Mouse (Mus musculus) spleen, adult 2 months (tissue): Measurements from ENCODE around the gene Napa. TPM values are rescaled to one million over a fixed set of nuclear protein-coding genes. Genes with fewer than 3 reads are reported as not detected.
A peak's percentile ranks its signal among the peaks of the same experiment; 100 is the strongest.

ENCODE experiments used
- DNase-seq, 2 experiments: peaks; one replicate each; pipeline versions ENCODE4 v3.0.0 to v3.0.0-alpha.2; 2012 to 2021; ENCODE audit warnings: low spot score in 2 of 2, low read depth in 1 of 2
- H3K27ac ChIP-seq: fragments of 200-500 bp; 2 replicates; pipeline ENCODE4 v1.5.1; 2012; ENCODE audit warnings: low read length, inconsistent platforms; ENCODE audit not compliant: insufficient read depth
- H3K27me3 ChIP-seq: fragments of 200-500 bp; 2 replicates; pipeline ENCODE4 v1.6.1; 2012; ENCODE audit warnings: mild to moderate bottlenecking, moderate library complexity, low read length, inconsistent platforms; ENCODE audit not compliant: control insufficient read depth, insufficient read depth
- H3K36me3 ChIP-seq: fragments of 200-500 bp; 2 replicates; pipeline ENCODE4 v1.6.1; 2012; ENCODE audit warnings: mild to moderate bottlenecking, low read length, inconsistent platforms; ENCODE audit not compliant: control insufficient read depth, insufficient read depth
- H3K4me1 ChIP-seq: fragments of 200-500 bp; 2 replicates; pipeline ENCODE4 v1.6.1; 2011; ENCODE audit warnings: inconsistent platforms; ENCODE audit not compliant: control insufficient read depth, insufficient read depth, insufficient read length
- H3K4me3 ChIP-seq: fragments of 200-500 bp; 2 replicates; pipeline ENCODE4 v1.5.1; 2011; ENCODE audit warnings: mild to moderate bottlenecking, inconsistent platforms; ENCODE audit not compliant: insufficient read depth, insufficient read length; ENCODE audit errors: extremely low read depth
- CTCF ChIP-seq: fragments of 200-500 bp; IDR thresholded peaks from 2 replicates; pipeline ENCODE4 v1.5.1; 2011; ENCODE audit warnings: mild to moderate bottlenecking, inconsistent platforms; ENCODE audit not compliant: insufficient read depth, insufficient read length, insufficient replicate concordance; ENCODE audit errors: extremely low read depth
- POLR2A ChIP-seq: fragments of 200-500 bp; IDR thresholded peaks from 2 replicates; pipeline ENCODE4 v1.6.1; 2011; ENCODE audit warnings: low read depth, low read length, inconsistent platforms
- WGBS: fragments of 180-500 bp; shearing (Covaris S2); methylation state at CpG from one replicate; pipeline ENCODE4 v1.1.7; 2018; 5-methylcytosine and 5-hydroxymethylcytosine counted together
- polyA plus RNA-seq: library from polyadenylated mRNA; depleted of rRNA; stranded (reverse); fragments of >200 nt; gene quantifications from 2 replicates; pipeline ENCODE4 v1.2.3, GENCODE M21; 2012

Gene Napa
- polyA plus RNA-seq, 1 experiment = 150 TPM

DNA sequence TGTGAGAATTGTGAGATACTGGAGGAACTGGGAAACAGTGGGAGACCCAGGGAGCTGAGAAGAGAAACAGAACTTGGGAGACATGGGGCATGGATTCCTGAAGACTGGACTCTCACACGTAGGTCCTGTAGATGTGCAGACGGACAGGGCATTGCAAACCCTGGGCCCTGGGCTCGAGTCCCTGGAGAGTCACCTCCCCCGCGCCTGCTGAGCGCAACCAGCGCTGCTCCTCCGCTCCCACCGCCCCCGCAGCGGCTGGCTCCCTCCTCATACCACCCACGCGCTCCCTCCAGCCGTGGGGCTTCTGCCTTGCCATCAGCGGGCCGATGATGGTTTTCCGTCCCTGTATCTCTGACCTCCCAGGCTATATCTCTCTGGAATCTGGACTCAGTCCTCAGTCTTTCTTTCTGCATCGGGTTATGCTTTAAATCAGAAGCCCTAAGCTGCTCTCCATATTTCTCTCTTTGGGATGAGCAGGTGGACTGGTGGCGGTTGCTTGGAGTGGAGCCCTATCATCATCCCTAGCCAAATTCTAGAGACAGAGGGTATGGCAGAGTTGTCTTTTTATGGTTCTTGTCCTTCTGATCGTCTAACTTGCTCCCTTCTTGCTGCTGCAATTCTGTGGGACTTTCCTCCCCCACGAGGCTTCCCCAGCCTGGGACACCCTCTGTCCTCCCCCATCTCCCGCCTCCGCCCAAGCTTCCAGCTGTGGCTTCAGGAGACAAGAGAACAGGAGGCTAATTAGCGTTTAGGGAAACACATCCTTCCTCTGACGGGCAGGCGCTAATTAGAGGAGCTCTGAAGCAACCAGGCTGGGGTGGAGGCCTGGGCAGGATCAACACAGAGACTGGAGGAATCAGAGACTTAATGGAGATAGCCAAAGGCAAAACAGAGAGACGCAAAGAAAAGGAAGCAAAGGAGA is 48.5 kb downstream of the Napa start:
- DNase-seq = no peak
- no peak overlapping the region for H3K4me3 ChIP-seq
- H3K36me3 ChIP-seq = no peaks in the 10 kb centered on the region
- no peak overlapping the region for H3K27ac ChIP-seq
- H3K4me1 ChIP-seq = no peaks in the 10 kb centered on the region
- 35% methylated on average over 27 of the region's 27 CpGs for WGBS
- 0 out of 2 replicates have a peak, but pooled peaks cover 2% of the 10 kb centered on the region for H3K27me3 ChIP-seq
- no peak for TF ChIP-seq POLR2A
- TF ChIP-seq CTCF = no peak

DNA sequence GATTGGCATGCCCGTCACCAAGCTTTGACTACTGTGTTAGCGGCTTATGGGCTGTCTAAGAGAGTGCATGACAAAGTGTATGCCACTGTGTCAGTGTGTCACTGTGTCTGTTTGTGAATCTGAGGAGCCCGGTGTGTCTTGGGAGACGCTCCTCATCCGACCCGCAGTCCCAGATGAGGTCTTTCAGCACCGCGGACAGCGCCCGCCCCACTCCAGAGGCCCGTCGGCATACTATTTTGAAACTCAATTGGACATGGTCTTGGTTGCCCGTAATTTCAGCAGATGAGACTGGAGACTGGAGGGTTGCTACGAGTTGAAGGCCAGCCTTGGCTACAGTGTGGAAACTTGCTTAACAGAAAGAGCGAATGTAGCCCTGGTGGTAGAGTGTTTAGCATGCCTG is 49.4 kb downstream of the Napa start:
- H3K27me3 ChIP-seq = 0 out of 2 replicates have a peak, but pooled peaks cover 2% of the 10 kb centered on the region
- 18% methylated on average over 15 of the region's 15 CpGs for WGBS

GRCm38 (mm10) chr7:16149241-16149640 is 51.0 kb downstream of the Napa start:
- 0 out of 2 replicates have a peak, but pooled peaks cover 2% of the 10 kb centered on the region for H3K27me3 ChIP-seq
- no peak for TF ChIP-seq POLR2A
- no peak for TF ChIP-seq CTCF
- H3K27ac ChIP-seq = no peak overlapping the region
- 33% methylated on average over 5 of the region's 5 CpGs for WGBS
- no peaks in the 10 kb centered on the region for H3K4me1 ChIP-seq
- H3K36me3 ChIP-seq = no peaks in the 10 kb centered on the region
- no peak overlapping the region for H3K4me3 ChIP-seq
- no peak for DNase-seq

More for the DNA sequence above, 49.4 kb downstream of the Napa start:
- Histone ChIP-seq H3K27ac (no peak overlapping the region), H3K4me1 (no peaks in the 10 kb centered on the region), H3K36me3 (no peaks in the 10 kb centered on the region), H3K4me3 (no peak overlapping the region)
- peak in 1 of 2 experiments; percentile 26 for DNase-seq
- no peak for TF ChIP-seq CTCF
- no peak for TF ChIP-seq POLR2A

- Histone ChIP-seq H3K4me3 (no peak overlapping the region), H3K27me3 (0 out of 2 replicates have a peak, but pooled peaks cover 2% of the 10 kb centered on the region), H3K4me1 (no peaks in the 10 kb centered on the region), H3K27ac (no peak overlapping the region), H3K36me3 (no peaks in the 10 kb centered on the region)
- DNase-seq = no peak
- TF ChIP-seq POLR2A (no peak), CTCF (no peak)
- 70% methylated on average over 9 of the region's 9 CpGs for WGBS
These were observed 52.2 kb downstream of the Napa start for GRCm38 (mm10) chr7:16150191-16151145.

GRCm38 (mm10) chr7:16153522-16153921 is 55.3 kb downstream of the Napa start:
- no peak overlapping the region for H3K4me3 ChIP-seq
- 19% methylated on average over 10 of the region's 10 CpGs for WGBS
- DNase-seq = peak; percentile 27 to 45
- no peaks in the 10 kb centered on the region for H3K36me3 ChIP-seq
- peaks cover 3% of the 10 kb centered on the region; the same call in 1 of the 2 replicates for H3K27me3 ChIP-seq
- H3K4me1 ChIP-seq = peaks cover under 1% of the 10 kb centered on the region; the same call in 1 of the 2 replicates
- H3K27ac ChIP-seq = no peak overlapping the region
- no peak for TF ChIP-seq POLR2A
- peak; percentile 89 for TF ChIP-seq CTCF

DNA sequence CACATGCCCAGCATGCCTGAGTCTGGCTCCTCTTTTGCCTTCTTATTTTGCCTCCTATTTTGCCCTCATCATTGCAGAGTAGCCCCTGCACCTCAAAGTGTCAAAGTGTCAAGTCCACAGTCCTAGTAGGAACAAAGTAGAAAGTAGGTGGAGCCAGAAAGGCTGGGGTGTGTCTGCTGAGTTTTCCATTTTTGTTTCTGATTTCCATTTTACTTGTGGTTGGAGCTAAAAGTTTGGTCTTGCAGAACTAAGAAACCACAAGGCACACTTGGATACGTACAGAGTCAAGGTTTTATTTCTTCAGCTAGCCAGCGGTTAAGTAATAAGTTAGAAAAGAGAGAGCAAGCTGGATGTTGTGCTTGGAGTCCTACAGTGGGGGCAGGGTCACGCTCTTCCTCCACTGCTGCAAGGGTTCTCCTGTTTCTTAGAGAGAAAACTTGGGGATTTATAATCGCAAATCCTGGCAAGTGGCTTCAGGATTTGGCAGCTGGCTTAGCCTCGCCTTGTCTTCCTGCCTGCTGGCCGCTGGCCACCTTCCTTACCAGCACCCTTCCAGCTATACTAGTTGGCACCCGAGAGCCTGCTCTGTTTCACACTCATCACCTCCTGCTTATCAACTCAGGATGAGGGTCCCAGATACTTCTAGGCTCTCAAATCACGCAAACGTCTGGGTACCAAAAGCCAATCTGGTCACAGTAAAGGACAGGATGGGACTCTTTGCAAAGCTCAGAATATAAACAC is 57.0 kb downstream of the Napa start:
- DNase-seq = no peak
- Histone ChIP-seq H3K36me3 (no peaks in the 10 kb centered on the region), H3K27ac (no peak overlapping the region), H3K27me3 (peaks cover 6% of the 10 kb centered on the region), H3K4me1 (peaks cover 4% of the 10 kb centered on the region; the same call in 1 of the 2 replicates), H3K4me3 (no peak overlapping the region)
- TF ChIP-seq CTCF (no peak), POLR2A (no peak)
- 58% methylated on average over 9 of the region's 9 CpGs for WGBS
